Mouse (Mus musculus) ZHBTc4 (cell line): ENCODE results near the gene Senp3.
A peak's percentile ranks its signal among the peaks of the same experiment; 100 is the strongest.

Source experiments
- DNase-seq: peaks from one replicate; pipeline ENCODE4 v3.0.0-alpha.2; 2011; ENCODE audit warnings: low read depth, low spot score

Senp3 gene

GRCm38 (mm10) chr11:69682209-69682839 is 440 bp upstream of the Senp3 start:
- no peak for DNase-seq

GRCm38 (mm10) chr11:69680136-69680855 is 1.6 kb downstream of the Senp3 start:
- no peak for DNase-seq

GRCm38 (mm10) chr11:69679144-69679543 is 2.7 kb downstream of the Senp3 start:
- no peak for DNase-seq

GRCm38 (mm10) chr11:69672211-69672706 is 9.6 kb downstream of the Senp3 start, which contains the start of gene Eif4a1:
TSS of gene Eif4a1 (minus strand) at chr11:69672423.
- DNase-seq: peak; percentile 100

GRCm38 (mm10) chr11:69671726-69672124 is 10.2 kb downstream of the Senp3 start:
- DNase-seq: no peak

GRCm38 (mm10) chr11:69670786-69671725 is 10.8 kb downstream of the Senp3 start:
- DNase-seq: peak; percentile 97

- DNase-seq: no peak
Observed at GRCm38 (mm10) chr11:69666665-69667005, 15.2 kb downstream of the Senp3 start.

- peak; percentile 95 for DNase-seq
Observed at GRCm38 (mm10) chr11:69665961-69666664, 15.8 kb downstream of the Senp3 start, which contains the start of gene Cd68. TSS of gene Cd68 (minus strand) at chr11:69666153.

GRCm38 (mm10) chr11:69665457-69665960 is 16.4 kb downstream of the Senp3 start:
- DNase-seq: no peak

GRCm38 (mm10) chr11:69664841-69665240 is 17.0 kb downstream of the Senp3 start:
- no peak for DNase-seq

GRCm38 (mm10) chr11:69663795-69664194 is 18.1 kb downstream of the Senp3 start:
- no peak for DNase-seq

- DNase-seq: no peak
Observed at GRCm38 (mm10) chr11:69662967-69663671, 18.8 kb downstream of the Senp3 start.

- DNase-seq: peak; percentile 98
Observed at GRCm38 (mm10) chr11:69662213-69662966, 19.5 kb downstream of the Senp3 start, which contains the start of gene Mpdu1. TSS of gene Mpdu1 (minus strand) at chr11:69662642.

GRCm38 (mm10) chr11:69661221-69661881 is 20.5 kb downstream of the Senp3 start:
- DNase-seq: no peak

- DNase-seq: no peak
Observed at GRCm38 (mm10) chr11:69657462-69657881, 24.4 kb downstream of the Senp3 start.

- DNase-seq: peak; percentile 80
Observed at GRCm38 (mm10) chr11:69656617-69657461, 25.0 kb downstream of the Senp3 start.

- no peak for DNase-seq
Observed at GRCm38 (mm10) chr11:69656065-69656455, 25.8 kb downstream of the Senp3 start.
